Mouse (Mus musculus) urinary bladder, adult 2 months (tissue): Measurements from ENCODE around the gene Mri1. TPM values are rescaled to one million over a fixed set of nuclear protein-coding genes. Genes with fewer than 3 reads are reported as not detected.

Source experiments
- DNase-seq: peaks from one replicate; pipeline ENCODE4 v3.0.0; 2022; ENCODE audit warnings: low spot score
- polyA plus RNA-seq: library from polyadenylated mRNA; depleted of rRNA; stranded (reverse); fragments of >200 nt; gene quantifications from 2 replicates; pipeline ENCODE4 v1.2.3, GENCODE M21; 2012; rRNA removed

Gene Mri1
- polyA plus RNA-seq, 1 experiment = 47.3 TPM

- peak; percentile 73 for DNase-seq
Measured at GRCm38 (mm10) chr8:84202938-84203917, 53.9 kb downstream of the Mri1 start.

GRCm38 (mm10) chr8:84202466-84202865 lies 54.7 kb downstream of the Mri1 start:
- peak; percentile 64 for DNase-seq

- DNase-seq = peak; percentile 87
Measured at GRCm38 (mm10) chr8:84201545-84202245, 55.4 kb downstream of the Mri1 start.

GRCm38 (mm10) chr8:84200652-84201544 lies 56.2 kb downstream of the Mri1 start:
- peak; percentile 95 for DNase-seq

- no peak for DNase-seq
Measured at GRCm38 (mm10) chr8:84200126-84200555, 57.0 kb downstream of the Mri1 start.

Other genes with a start within 250 kb of the Mri1 start
- gene 2210011C24Rik, start 245.2 kb downstream of the Mri1 start, polyA plus RNA-seq = 0.14 and 0.15 TPM in 2 replicates
- gene Palm3, start 235.9 kb downstream of the Mri1 start, polyA plus RNA-seq = 0.21 and 0.24 TPM in 2 replicates
- gene Il27ra, start 214.7 kb downstream of the Mri1 start, polyA plus RNA-seq = 2.0 and 2.1 TPM in 2 replicates
- 0.21 and 0.30 TPM in 2 replicates for gene Rln3, start 212.3 kb downstream of the Mri1 start, polyA plus RNA-seq
- 2.0 and 2.3 TPM in 2 replicates for gene Gm10643, start 192.2 kb downstream of the Mri1 start, polyA plus RNA-seq
- 8.0 and 11.0 TPM in 2 replicates for gene Rfx1, start 190.5 kb downstream of the Mri1 start, polyA plus RNA-seq
- 20.4 and 26.6 TPM in 2 replicates for gene Dcaf15, start 152.6 kb downstream of the Mri1 start, polyA plus RNA-seq
- gene Podnl1, start 131.3 kb downstream of the Mri1 start, polyA plus RNA-seq = 0.66 and 1.1 TPM in 2 replicates
- gene Cc2d1a, start 109.4 kb downstream of the Mri1 start, polyA plus RNA-seq = 18.5 and 22.3 TPM in 2 replicates
- gene 4930432K21Rik, start 109.3 kb downstream of the Mri1 start, polyA plus RNA-seq = 0.62 and 0.74 TPM in 2 replicates
- 0.13 TPM in 1 of 2 replicates, not detected in the other for gene Nanos3, start 72.1 kb downstream of the Mri1 start, polyA plus RNA-seq
- gene Zswim4, start 20.3 kb downstream of the Mri1 start, polyA plus RNA-seq = 8.6 and 9.2 TPM in 2 replicates
- 183 and 196 TPM in 2 replicates for gene D8Ertd738e, start 7.6 kb downstream of the Mri1 start, polyA plus RNA-seq
- gene Ccdc130, start 13.1 kb upstream of the Mri1 start, polyA plus RNA-seq = 33.1 and 35.3 TPM in 2 replicates
- 5.0 and 6.7 TPM in 2 replicates for gene Cacna1a, start 131.1 kb upstream of the Mri1 start, polyA plus RNA-seq